Mouse (Mus musculus) stomach, embryonic 16.5 days (tissue): ENCODE measurements around the gene Mgat3. TPM values are rescaled to one million over a fixed set of nuclear protein-coding genes. Genes with fewer than 3 reads are reported as not detected.

Experiments
- ATAC-seq: fragments of 200-750 bp; cut with Nextera tagmentation; 2 replicates; pipeline ENCODE4 v1.8.0; 2017; ENCODE audit warnings: moderate number of reproducible peaks, moderate TSS enrichment; ENCODE audit not compliant: insufficient read depth, low FRiP score
- H3K27ac ChIP-seq: fragments of 300-500 bp; sonication (generic); 2 replicates; pipeline ENCODE4 v1.5.1; 2014; ENCODE audit warnings: low read length
- H3K27me3 ChIP-seq: fragments of 300-500 bp; sonication (generic); 2 replicates; pipeline ENCODE4 v1.6.1; 2014; ENCODE audit warnings: low read length, control low read depth, mixed read lengths; ENCODE audit not compliant: control insufficient read depth, insufficient read depth
- H3K36me3 ChIP-seq: fragments of 300-500 bp; sonication (generic); 2 replicates; pipeline ENCODE4 v1.6.1; 2014; ENCODE audit warnings: low read length; ENCODE audit not compliant: control insufficient read depth, insufficient read depth
- H3K4me1 ChIP-seq: fragments of 300-500 bp; sonication (generic); 2 replicates; pipeline ENCODE4 v1.6.1; 2014; ENCODE audit warnings: low read length, control low read depth, mixed read lengths; ENCODE audit not compliant: control insufficient read depth, insufficient read depth
- H3K4me2 ChIP-seq: fragments of 300-500 bp; sonication (generic); 2 replicates; pipeline ENCODE4 v1.6.1; 2014; ENCODE audit warnings: low read depth, low read length, mixed read lengths
- H3K4me3 ChIP-seq: fragments of 300-500 bp; sonication (generic); replicated peaks from 2 replicates; pipeline ENCODE4 v1.5.1; 2014; ENCODE audit warnings: mild to moderate bottlenecking, low read length
- H3K9ac ChIP-seq: fragments of 300-500 bp; sonication (generic); 2 replicates; pipeline ENCODE4 v1.6.1; 2014; ENCODE audit warnings: low read length
- H3K9me3 ChIP-seq: fragments of 300-500 bp; sonication (generic); replicated peaks from 2 replicates; pipeline ENCODE4 v1.6.1; 2016; ENCODE audit warnings: low read length, control low read depth; ENCODE audit not compliant: control insufficient read depth
- WGBS: fragments of 180-500 bp; shearing (Covaris S2); extraction: QIAGEN DNeasy Blood & Tissue Kit; methylation state at CpG from one replicate; pipeline ENCODE4 v1.1.7; 2014; 5-methylcytosine and 5-hydroxymethylcytosine counted together
- polyA plus RNA-seq: library from polyadenylated mRNA; unstranded; fragments of >200 nt; fragmentation: Nextera tagmentation; extraction: Ambion mirVana; gene quantifications from 2 replicates; pipeline ENCODE4 v1.2.1, GENCODE M21; 2015

Gene Mgat3
- polyA plus RNA-seq, 1 experiment from 2014 or later = 8.7 TPM

DNA sequence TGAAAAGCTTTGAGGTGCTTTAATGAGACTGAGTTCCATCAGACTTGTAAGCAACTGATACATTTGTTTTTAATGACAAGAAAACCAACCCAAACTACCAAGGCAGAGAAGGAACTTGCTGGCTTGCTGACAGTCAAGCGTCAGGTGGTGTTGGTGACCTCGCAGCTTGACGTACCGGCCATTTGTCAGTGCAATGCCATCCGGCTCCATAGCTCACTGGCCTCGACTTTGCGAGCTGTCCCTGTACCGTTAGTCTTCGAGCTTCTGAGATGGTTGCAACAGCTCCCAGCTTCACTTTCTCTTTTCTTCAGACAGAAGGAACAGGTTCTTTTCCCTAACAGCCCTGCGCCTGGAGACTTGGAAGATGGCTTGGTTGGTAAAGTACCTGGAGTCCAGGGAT, 44.0 kb downstream of the Mgat3 start:
- no peaks in the 10 kb centered on the region; the same call in 1 of the 2 replicates for H3K36me3 ChIP-seq
- H3K4me1 ChIP-seq = peaks cover 8% of the 10 kb centered on the region; the same call in 1 of the 2 replicates
- ATAC-seq = no peak
- H3K27me3 ChIP-seq = no peaks in the 10 kb centered on the region
- no peak overlapping the region for H3K9ac ChIP-seq
- H3K4me3 ChIP-seq = no peak overlapping the region
- 88% methylated on average over 10 of the region's 10 CpGs for WGBS
- H3K9me3 ChIP-seq = no peaks in the 10 kb centered on the region
- no peak overlapping the region for H3K4me2 ChIP-seq
- H3K27ac ChIP-seq = no peak overlapping the region

GRCm38 (mm10) chr15:80219211-80219610, 45.7 kb downstream of the Mgat3 start:
- Histone ChIP-seq H3K9ac (peak overlapping the region; percentile 42; the same call in 1 of the 2 replicates), H3K4me2 (peak overlapping the region; percentile 21; the same call in 1 of the 2 replicates), H3K4me3 (no peak overlapping the region), H3K4me1 (peaks cover 8% of the 10 kb centered on the region; the same call in 1 of the 2 replicates), H3K27me3 (no peaks in the 10 kb centered on the region), H3K9me3 (no peaks in the 10 kb centered on the region), H3K36me3 (no peaks in the 10 kb centered on the region), H3K27ac (peak overlapping the region; percentile 21; the same call in 1 of the 2 replicates)
- 21% methylated on average over 14 of the region's 14 CpGs for WGBS
- peak; percentile 34; the same call in 1 of the 2 replicates for ATAC-seq

- H3K4me3 ChIP-seq = no peak overlapping the region
- 0 out of 2 replicates have a peak overlapping the region, but pooled peaks have one; percentile 21 for H3K4me2 ChIP-seq
- no peaks in the 10 kb centered on the region for H3K27me3 ChIP-seq
- H3K9ac ChIP-seq = peak overlapping the region; percentile 42; the same call in 1 of the 2 replicates
- peaks cover 8% of the 10 kb centered on the region; the same call in 1 of the 2 replicates for H3K4me1 ChIP-seq
- H3K9me3 ChIP-seq = no peaks in the 10 kb centered on the region
- 56% methylated on average over 4 of the region's 4 CpGs for WGBS
- H3K27ac ChIP-seq = peak overlapping the region; percentile 21; the same call in 1 of the 2 replicates
- H3K36me3 ChIP-seq = no peaks in the 10 kb centered on the region
- no peak for ATAC-seq
Observed at GRCm38 (mm10) chr15:80219705-80220657, 46.5 kb downstream of the Mgat3 start.

- ATAC-seq = no peak
- Histone ChIP-seq H3K4me3 (no peak overlapping the region), H3K27me3 (no peaks in the 10 kb centered on the region), H3K4me2 (no peak overlapping the region), H3K4me1 (peaks cover 8% of the 10 kb centered on the region; the same call in 1 of the 2 replicates), H3K9me3 (no peaks in the 10 kb centered on the region), H3K36me3 (no peaks in the 10 kb centered on the region), H3K27ac (no peak overlapping the region), H3K9ac (no peak overlapping the region)
- 70% methylated on average over 8 of the region's 8 CpGs for WGBS
Observed at GRCm38 (mm10) chr15:80221031-80221430, 47.5 kb downstream of the Mgat3 start.

GRCm38 (mm10) chr15:80223751-80224150, 50.2 kb downstream of the Mgat3 start:
- Histone ChIP-seq H3K9ac (no peak overlapping the region), H3K27me3 (no peaks in the 10 kb centered on the region), H3K4me3 (no peak overlapping the region), H3K4me1 (peaks cover 8% of the 10 kb centered on the region; the same call in 1 of the 2 replicates), H3K4me2 (no peak overlapping the region), H3K27ac (no peak overlapping the region), H3K36me3 (no peaks in the 10 kb centered on the region), H3K9me3 (no peaks in the 10 kb centered on the region)
- 88% methylated on average over 7 of the region's 7 CpGs for WGBS
- no peak for ATAC-seq

DNA sequence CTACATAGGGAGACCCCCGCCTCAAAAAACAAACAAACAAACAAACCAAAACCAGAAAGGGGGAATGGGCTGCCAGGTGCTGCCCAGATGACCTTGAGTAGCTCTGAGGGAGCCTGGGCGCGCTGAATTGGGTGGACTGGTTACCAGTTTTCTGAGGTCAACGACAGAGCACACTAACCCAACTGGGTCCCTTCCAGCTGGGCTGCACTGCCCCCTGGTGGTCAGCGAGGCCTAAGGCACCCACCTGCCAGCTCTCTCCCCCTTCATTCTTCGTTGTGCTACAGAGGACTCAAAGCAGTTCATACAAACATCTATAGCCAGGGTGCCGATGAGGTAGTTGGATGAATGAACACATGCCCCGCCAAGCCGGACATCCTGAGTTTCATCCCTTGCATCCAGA, 51.7 kb downstream of the Mgat3 start:
- no peaks in the 10 kb centered on the region for H3K9me3 ChIP-seq
- ATAC-seq = peak; percentile 59; the same call in 1 of the 2 replicates
- no peak overlapping the region for H3K4me2 ChIP-seq
- H3K36me3 ChIP-seq = no peaks in the 10 kb centered on the region
- H3K4me3 ChIP-seq = no peak overlapping the region
- H3K27me3 ChIP-seq = no peaks in the 10 kb centered on the region
- H3K9ac ChIP-seq = no peak overlapping the region
- 28% methylated on average over 9 of the region's 9 CpGs for WGBS
- H3K4me1 ChIP-seq = no peaks in the 10 kb centered on the region
- H3K27ac ChIP-seq = no peak overlapping the region

- no peak overlapping the region for H3K4me2 ChIP-seq
- WGBS = 49% methylated on average over 2 of the region's 2 CpGs
- no peaks in the 10 kb centered on the region for H3K9me3 ChIP-seq
- no peak for ATAC-seq
- H3K27me3 ChIP-seq = no peaks in the 10 kb centered on the region
- H3K9ac ChIP-seq = no peak overlapping the region
- H3K4me3 ChIP-seq = no peak overlapping the region
- no peak overlapping the region for H3K27ac ChIP-seq
- no peaks in the 10 kb centered on the region for H3K36me3 ChIP-seq
- H3K4me1 ChIP-seq = no peaks in the 10 kb centered on the region
Observed at GRCm38 (mm10) chr15:80225796-80226195, 52.3 kb downstream of the Mgat3 start.

GRCm38 (mm10) chr15:80228071-80228800, 54.7 kb downstream of the Mgat3 start:
- no peak for ATAC-seq
- Histone ChIP-seq H3K4me2 (no peak overlapping the region), H3K36me3 (no peaks in the 10 kb centered on the region), H3K4me1 (peaks cover under 1% of the 10 kb centered on the region; the same call in 1 of the 2 replicates), H3K27me3 (no peaks in the 10 kb centered on the region), H3K27ac (no peak overlapping the region), H3K9ac (no peak overlapping the region), H3K9me3 (no peaks in the 10 kb centered on the region), H3K4me3 (no peak overlapping the region)
- 78% methylated on average over 17 of the region's 17 CpGs for WGBS
